Mouse (Mus musculus): ENCODE data around the gene Trpv2. TPM values are rescaled to one million over a fixed set of nuclear protein-coding genes. Genes with fewer than 3 reads are reported as not detected.

The Trpv2 gene
- polyA plus RNA-seq, 1 experiment from 2014 or later: 20.9 TPM

DNA sequence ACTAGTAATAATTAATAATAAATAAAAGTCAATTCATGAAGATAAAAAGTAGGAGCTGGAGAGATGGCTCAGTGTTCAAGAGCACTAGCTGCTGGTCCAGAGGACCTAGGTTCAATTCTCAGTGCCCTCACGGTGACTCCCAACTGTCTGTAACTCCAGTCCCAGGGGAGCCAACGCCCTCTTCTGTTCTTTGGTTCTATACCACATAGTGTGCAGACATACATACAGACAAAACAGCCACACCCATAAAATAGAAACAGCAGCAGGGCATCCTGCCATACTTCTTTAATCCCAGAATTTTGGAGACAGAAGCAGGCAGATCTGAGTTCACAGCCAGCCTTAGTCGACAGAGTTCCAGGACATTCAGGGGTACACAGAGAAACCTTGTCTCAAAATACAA is 30.3 kb upstream of the Trpv2 start:
- H3K27ac ChIP-seq (ENCODE audit: low read length): no peak overlapping the region
- no peak overlapping the region for H3K4me3 ChIP-seq (replicated peaks; ENCODE audit: low read length)
- no peak for ATAC-seq (ENCODE audit: insufficient read depth, low FRiP score)
- H3K4me2 ChIP-seq (ENCODE audit: low read depth, low read length): no peak overlapping the region
- H3K27me3 ChIP-seq (ENCODE audit: control insufficient read depth, insufficient read depth, low read length): peaks cover 4% of the 10 kb centered on the region; the same call in 1 of the 2 replicates
- H3K9ac ChIP-seq (ENCODE audit: low read length): no peak overlapping the region
- H3K4me1 ChIP-seq (ENCODE audit: control insufficient read depth, insufficient read depth, low read length): no peaks in the 10 kb centered on the region
- no peaks in the 10 kb centered on the region for H3K36me3 ChIP-seq (ENCODE audit: control insufficient read depth, insufficient read depth, low read length)
- 85% methylated on average over 3 of the region's 3 CpGs for WGBS
- no peaks in the 10 kb centered on the region for H3K9me3 ChIP-seq (replicated peaks; ENCODE audit: control insufficient read depth, low read length)

DNA sequence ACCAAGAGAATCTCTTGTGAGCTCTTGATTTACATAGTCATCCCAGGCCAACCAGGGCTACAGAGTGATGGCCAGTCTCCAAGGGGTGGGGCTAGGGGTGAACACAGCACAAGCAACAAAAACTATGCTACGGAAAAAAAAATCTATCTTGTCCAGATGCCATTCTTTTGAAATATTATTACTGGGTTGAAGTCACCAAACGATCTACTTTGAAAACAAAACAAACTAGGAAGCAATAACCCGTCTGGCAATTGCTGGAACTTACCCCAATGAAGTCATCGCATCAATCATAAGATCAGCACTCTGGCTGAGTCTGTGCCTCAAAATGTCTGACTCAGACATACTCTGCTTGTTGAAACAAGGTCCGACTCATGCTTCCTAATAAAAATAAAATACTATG is 24.5 kb upstream of the Trpv2 start:
- H3K27me3 ChIP-seq (ENCODE audit: control insufficient read depth, insufficient read depth, low read length): no peaks in the 10 kb centered on the region
- H3K9me3 ChIP-seq (replicated peaks; ENCODE audit: control insufficient read depth, low read length): no peaks in the 10 kb centered on the region
- peak overlapping the region; percentile 98 for H3K9ac ChIP-seq (ENCODE audit: low read length)
- peaks cover 16% of the 10 kb centered on the region for H3K36me3 ChIP-seq (ENCODE audit: control insufficient read depth, insufficient read depth, low read length)
- 6% methylated on average over 5 of the region's 5 CpGs for WGBS
- H3K4me3 ChIP-seq (replicated peaks; ENCODE audit: low read length): peak overlapping the region; percentile 85
- H3K4me2 ChIP-seq (ENCODE audit: low read depth, low read length): peak overlapping the region; percentile 90
- ATAC-seq (ENCODE audit: insufficient read depth, low FRiP score): 0 out of 2 replicates have a peak, but pooled peaks have one; percentile 37
- peak overlapping the region; percentile 100 for H3K27ac ChIP-seq (ENCODE audit: low read length)
- H3K4me1 ChIP-seq (ENCODE audit: control insufficient read depth, insufficient read depth, low read length): peaks cover 21% of the 10 kb centered on the region

DNA sequence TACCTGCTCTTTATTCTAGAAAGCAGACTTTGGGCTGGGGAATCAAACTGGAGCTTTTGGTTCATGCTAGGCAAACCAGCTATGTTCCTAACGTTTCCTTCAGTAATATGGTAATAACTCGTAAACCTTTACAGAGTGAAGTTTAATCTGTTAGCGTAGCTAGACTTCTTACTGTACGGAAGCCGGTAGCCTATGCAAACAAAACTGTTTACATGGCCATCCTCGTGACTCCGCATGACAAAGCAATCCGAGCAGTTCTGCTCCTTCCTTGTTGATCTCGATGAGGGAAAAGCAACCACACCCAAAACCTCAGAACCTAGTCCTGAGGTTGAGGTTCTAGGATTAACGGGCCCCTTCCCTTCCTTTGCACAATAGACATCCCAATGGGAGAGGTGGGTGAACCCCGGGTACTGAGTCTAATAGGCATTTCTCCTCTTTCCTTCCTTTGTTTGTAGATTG is 24.0 kb upstream of the Trpv2 start:
- under 1% methylated on average over 11 of the region's 11 CpGs for WGBS
- H3K4me3 ChIP-seq (replicated peaks; ENCODE audit: low read length): peak overlapping the region; percentile 85
- peak; percentile 48 for ATAC-seq (ENCODE audit: insufficient read depth, low FRiP score)

DNA sequence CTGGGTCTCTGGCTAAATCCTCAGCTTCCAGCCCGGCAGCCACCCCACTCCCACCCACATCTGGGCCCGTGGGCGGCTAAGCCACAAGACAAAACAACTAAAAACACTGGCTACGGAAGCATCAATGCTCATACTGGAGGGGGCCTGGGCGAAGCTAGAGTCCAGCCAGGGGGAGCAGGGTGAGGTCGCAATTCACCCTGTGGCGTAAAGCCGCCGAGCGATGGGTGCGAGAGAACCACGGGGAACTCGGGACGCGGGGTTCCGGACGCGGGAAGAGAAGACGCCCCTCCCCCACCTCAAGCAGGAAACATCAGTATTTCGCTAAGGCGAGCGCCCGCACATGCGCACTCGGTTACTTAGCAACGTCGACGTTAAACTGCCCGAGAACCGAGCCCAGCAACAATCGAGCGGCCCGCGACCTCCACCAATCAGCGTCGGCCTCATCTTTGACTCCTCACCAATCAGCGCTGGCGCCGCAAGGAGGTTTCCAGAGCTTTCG is 23.5 kb upstream of the Trpv2 start, which contains the start of gene Ubb:
Gene Ubb, plus strand, starts transcription at position 445 of the 499 bp plus-strand sequence.
- Histone ChIP-seq H3K9ac (ENCODE audit: low read length) (peak within 1 kb of the TSS; percentile 98), H3K4me2 (ENCODE audit: low read depth, low read length) (peak within 1 kb of the TSS; percentile 90), H3K36me3 (ENCODE audit: control insufficient read depth, insufficient read depth, low read length) (peaks cover 21% of the 10 kb centered on the region), H3K4me3 (replicated peaks; ENCODE audit: low read length) (peak within 1 kb of the TSS; percentile 85), H3K27me3 (ENCODE audit: control insufficient read depth, insufficient read depth, low read length) (no peaks in the 10 kb centered on the region), H3K27ac (ENCODE audit: low read length) (peak within 1 kb of the TSS; percentile 100), H3K9me3 (replicated peaks; ENCODE audit: control insufficient read depth, low read length) (no peaks in the 10 kb centered on the region), H3K4me1 (ENCODE audit: control insufficient read depth, insufficient read depth, low read length) (peaks cover 26% of the 10 kb centered on the region)
- WGBS: under 1% methylated on average over 40 of the region's 40 CpGs
- peak; percentile 97 for ATAC-seq (ENCODE audit: insufficient read depth, low FRiP score)

More for the DNA sequence above, 24.0 kb upstream of the Trpv2 start:
- peak overlapping the region; percentile 100 for H3K27ac ChIP-seq (ENCODE audit: low read length)
- H3K9me3 ChIP-seq (replicated peaks; ENCODE audit: control insufficient read depth, low read length): no peaks in the 10 kb centered on the region
- H3K4me2 ChIP-seq (ENCODE audit: low read depth, low read length): peak overlapping the region; percentile 90
- peaks cover 21% of the 10 kb centered on the region for H3K36me3 ChIP-seq (ENCODE audit: control insufficient read depth, insufficient read depth, low read length)
- no peaks in the 10 kb centered on the region for H3K27me3 ChIP-seq (ENCODE audit: control insufficient read depth, insufficient read depth, low read length)
- peak overlapping the region; percentile 98 for H3K9ac ChIP-seq (ENCODE audit: low read length)
- peaks cover 26% of the 10 kb centered on the region for H3K4me1 ChIP-seq (ENCODE audit: control insufficient read depth, insufficient read depth, low read length)

DNA sequence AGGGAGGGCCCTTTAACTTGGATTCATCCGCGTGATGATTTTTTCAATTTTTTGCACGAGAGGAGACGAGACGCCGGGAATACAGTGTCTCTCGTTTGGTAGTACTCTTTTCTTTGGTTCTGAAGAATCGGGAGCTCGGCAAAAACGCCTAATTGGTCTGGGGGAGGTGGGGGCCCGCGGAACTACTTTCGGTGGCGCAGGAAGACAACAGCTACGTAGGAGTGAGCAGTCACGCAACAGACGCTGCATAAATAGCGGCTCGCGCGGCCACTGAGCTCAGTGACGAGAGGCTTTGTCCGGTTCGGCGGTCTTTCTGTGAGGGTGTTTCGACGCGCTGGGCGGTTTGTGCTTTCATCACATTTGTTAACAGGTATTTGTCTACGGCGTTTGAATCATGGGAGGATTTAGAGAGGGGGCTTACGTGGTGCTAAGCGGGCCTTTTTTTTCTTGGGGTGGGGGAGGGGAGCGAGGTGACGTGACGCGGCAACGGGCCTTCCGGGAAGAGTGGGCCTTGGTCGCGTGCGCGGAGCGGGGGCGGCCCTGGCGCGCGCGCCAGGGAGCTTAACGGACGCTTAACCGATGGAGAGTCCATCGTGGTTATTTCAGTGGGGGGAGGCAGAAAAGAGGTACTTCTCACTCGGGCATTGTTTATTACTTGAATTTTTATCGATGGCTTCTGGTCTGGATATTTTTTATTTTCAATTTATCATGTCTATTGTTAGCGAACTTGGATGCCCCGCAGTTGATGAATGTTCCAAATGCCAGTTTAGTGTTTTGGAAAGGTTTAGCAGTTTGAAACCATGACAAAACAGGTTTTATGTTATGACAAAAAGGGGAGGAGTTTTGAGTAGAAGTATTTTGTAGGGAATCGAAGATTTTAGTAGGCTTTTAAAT is 22.8 kb upstream of the Trpv2 start:
- Histone ChIP-seq H3K4me1 (ENCODE audit: control insufficient read depth, insufficient read depth, low read length) (peaks cover 26% of the 10 kb centered on the region), H3K36me3 (ENCODE audit: control insufficient read depth, insufficient read depth, low read length) (peaks cover 21% of the 10 kb centered on the region), H3K4me2 (ENCODE audit: low read depth, low read length) (peak overlapping the region; percentile 52), H3K9ac (ENCODE audit: low read length) (peak overlapping the region; percentile 98), H3K9me3 (replicated peaks; ENCODE audit: control insufficient read depth, low read length) (no peaks in the 10 kb centered on the region), H3K4me3 (replicated peaks; ENCODE audit: low read length) (peak overlapping the region; percentile 85), H3K27me3 (ENCODE audit: control insufficient read depth, insufficient read depth, low read length) (no peaks in the 10 kb centered on the region), H3K27ac (ENCODE audit: low read length) (peak overlapping the region; percentile 79)
- under 1% methylated on average over 58 of the region's 58 CpGs for WGBS
- peak; percentile 82 for ATAC-seq (ENCODE audit: insufficient read depth, low FRiP score)

DNA sequence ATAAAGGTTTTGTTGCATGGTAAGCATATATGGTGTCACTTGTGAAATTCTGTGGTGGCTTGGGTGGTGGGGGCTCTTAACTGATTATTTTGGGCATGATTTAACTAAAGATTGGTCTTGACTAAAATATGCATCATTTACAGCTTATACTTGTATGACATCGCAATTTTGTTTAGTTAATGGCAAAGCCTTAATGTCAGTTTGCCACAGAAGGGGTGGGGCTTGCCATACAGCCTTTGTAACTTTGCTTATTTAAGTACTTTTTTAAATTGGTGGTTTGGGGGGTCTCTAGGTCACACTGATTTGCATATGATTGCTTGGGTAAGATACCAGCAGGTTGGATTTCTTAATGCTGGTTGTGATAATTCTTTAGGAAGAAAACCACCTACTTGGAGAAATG is 21.1 kb upstream of the Trpv2 start:
- Histone ChIP-seq H3K9me3 (replicated peaks; ENCODE audit: control insufficient read depth, low read length) (no peaks in the 10 kb centered on the region), H3K36me3 (ENCODE audit: control insufficient read depth, insufficient read depth, low read length) (peaks cover 21% of the 10 kb centered on the region), H3K9ac (ENCODE audit: low read length) (peak overlapping the region; percentile 48), H3K27me3 (ENCODE audit: control insufficient read depth, insufficient read depth, low read length) (no peaks in the 10 kb centered on the region), H3K4me1 (ENCODE audit: control insufficient read depth, insufficient read depth, low read length) (peaks cover 26% of the 10 kb centered on the region), H3K4me3 (replicated peaks; ENCODE audit: low read length) (peak overlapping the region; percentile 54), H3K27ac (ENCODE audit: low read length) (no peak overlapping the region), H3K4me2 (ENCODE audit: low read depth, low read length) (peak overlapping the region; percentile 97)
- 19% methylated on average over 1 of the region's 1 CpGs for WGBS
- ATAC-seq (ENCODE audit: insufficient read depth, low FRiP score): no peak

DNA sequence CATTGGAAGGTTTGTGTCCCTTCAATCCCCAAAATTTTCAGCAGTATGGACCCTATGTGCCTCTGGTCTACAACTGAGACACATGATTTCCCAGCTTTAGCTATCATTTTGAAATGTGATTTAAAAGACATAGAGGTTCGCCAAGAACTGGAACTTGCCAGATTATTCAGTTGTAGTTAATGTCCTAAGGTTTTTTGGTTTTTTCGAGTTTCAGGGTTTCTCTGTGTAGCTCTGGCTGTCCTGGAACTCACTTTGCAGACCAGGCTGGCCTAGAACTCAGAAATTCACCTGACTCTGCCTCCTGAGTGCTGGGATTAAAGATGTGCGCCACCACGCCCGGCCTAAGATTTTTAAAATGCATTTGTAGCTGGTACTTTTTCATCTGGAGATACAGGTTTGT is 20.7 kb upstream of the Trpv2 start:
- WGBS: 73% methylated on average over 5 of the region's 5 CpGs
- no peaks in the 10 kb centered on the region for H3K27me3 ChIP-seq (ENCODE audit: control insufficient read depth, insufficient read depth, low read length)
- H3K4me3 ChIP-seq (replicated peaks; ENCODE audit: low read length): peak overlapping the region; percentile 54
- H3K27ac ChIP-seq (ENCODE audit: low read length): no peak overlapping the region
- H3K4me1 ChIP-seq (ENCODE audit: control insufficient read depth, insufficient read depth, low read length): peaks cover 26% of the 10 kb centered on the region
- no peak for ATAC-seq (ENCODE audit: insufficient read depth, low FRiP score)
- H3K9me3 ChIP-seq (replicated peaks; ENCODE audit: control insufficient read depth, low read length): no peaks in the 10 kb centered on the region
- peak overlapping the region; percentile 48 for H3K9ac ChIP-seq (ENCODE audit: low read length)
- peaks cover 21% of the 10 kb centered on the region for H3K36me3 ChIP-seq (ENCODE audit: control insufficient read depth, insufficient read depth, low read length)
- peak overlapping the region; percentile 97 for H3K4me2 ChIP-seq (ENCODE audit: low read depth, low read length)

DNA sequence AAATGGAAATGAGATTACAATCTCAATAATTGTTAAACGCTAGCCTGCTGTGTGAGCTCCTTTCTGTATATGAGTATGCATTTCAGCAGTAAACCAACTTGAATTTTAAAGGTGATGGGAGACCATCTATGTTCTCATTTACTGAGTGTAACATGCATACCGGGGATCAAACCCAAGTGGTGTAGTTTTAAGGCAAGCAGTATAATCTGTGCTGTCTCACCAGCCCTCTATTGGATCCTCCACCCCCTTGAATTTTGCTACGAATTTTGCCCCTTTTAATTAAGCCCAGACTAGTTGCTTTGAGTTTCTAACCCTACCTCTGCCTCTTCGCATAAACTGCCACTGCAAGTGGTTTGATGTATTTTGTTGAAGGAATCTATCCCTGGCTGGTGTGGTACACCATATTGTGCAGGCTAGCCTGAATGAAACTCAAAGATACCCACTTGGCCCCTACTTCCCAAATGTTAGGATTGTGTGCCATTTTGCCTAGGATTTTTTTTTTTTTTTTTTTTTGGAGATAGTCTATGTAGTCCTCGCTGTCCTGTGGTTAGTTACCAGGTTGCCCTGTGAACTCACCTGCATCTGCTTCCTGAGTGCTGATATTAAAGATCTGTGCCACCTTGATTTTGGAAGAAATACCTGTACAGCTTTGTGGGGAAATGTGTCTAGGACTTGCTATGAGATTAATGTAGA is 20.0 kb upstream of the Trpv2 start:
- Histone ChIP-seq H3K36me3 (ENCODE audit: control insufficient read depth, insufficient read depth, low read length) (peaks cover 21% of the 10 kb centered on the region), H3K27ac (ENCODE audit: low read length) (no peak overlapping the region), H3K4me2 (ENCODE audit: low read depth, low read length) (peak overlapping the region; percentile 97), H3K27me3 (ENCODE audit: control insufficient read depth, insufficient read depth, low read length) (no peaks in the 10 kb centered on the region), H3K9ac (ENCODE audit: low read length) (no peak overlapping the region; the same call in 1 of the 2 replicates), H3K4me3 (replicated peaks; ENCODE audit: low read length) (peak overlapping the region; percentile 54), H3K4me1 (ENCODE audit: control insufficient read depth, insufficient read depth, low read length) (peaks cover 25% of the 10 kb centered on the region), H3K9me3 (replicated peaks; ENCODE audit: control insufficient read depth, low read length) (no peaks in the 10 kb centered on the region)
- WGBS: 74% methylated on average over 5 of the region's 5 CpGs
- ATAC-seq (ENCODE audit: insufficient read depth, low FRiP score): no peak
